Mouse (Mus musculus) cortical plate, adult 2 months (tissue): Measurements from ENCODE around the gene Cyth1. TPM values are rescaled to one million over a fixed set of nuclear protein-coding genes. Genes with fewer than 3 reads are reported as not detected.

ENCODE experiments used
- H3K27ac ChIP-seq: fragments of 200-500 bp; 2 replicates; pipeline ENCODE4 v1.5.1; 2012; ENCODE audit warnings: low read length, control low read depth, inconsistent platforms; ENCODE audit not compliant: insufficient read depth
- H3K4me1 ChIP-seq: fragments of 200-500 bp; 2 replicates; pipeline ENCODE4 v1.6.1; 2011; ENCODE audit warnings: low read length; ENCODE audit not compliant: control insufficient read depth, insufficient read depth
- H3K4me3 ChIP-seq: fragments of 200-500 bp; 2 replicates; pipeline ENCODE4 v1.5.1; 2011; ENCODE audit warnings: mild to moderate bottlenecking, low read length, control low read depth; ENCODE audit not compliant: insufficient read depth
- CTCF ChIP-seq: fragments of 200-500 bp; IDR thresholded peaks from 2 replicates; pipeline ENCODE4 v1.5.1; 2011; ENCODE audit warnings: mild to moderate bottlenecking, control low read depth, low read length; ENCODE audit not compliant: insufficient read depth; ENCODE audit errors: extremely low read depth
- POLR2A ChIP-seq: fragments of 200-500 bp; IDR thresholded peaks from 2 replicates; pipeline ENCODE4 v1.6.1; 2011; ENCODE audit warnings: mild to moderate bottlenecking, low read length, control low read depth; ENCODE audit not compliant: insufficient read depth; ENCODE audit errors: extremely low read depth
- polyA plus RNA-seq: library from polyadenylated mRNA; depleted of rRNA; stranded (reverse); fragments of >200 nt; gene quantifications from 2 replicates; pipeline ENCODE4 v1.2.3, GENCODE M21; 2012

The Cyth1 gene
- polyA plus RNA-seq, 1 experiment: 69.2 TPM

DNA sequence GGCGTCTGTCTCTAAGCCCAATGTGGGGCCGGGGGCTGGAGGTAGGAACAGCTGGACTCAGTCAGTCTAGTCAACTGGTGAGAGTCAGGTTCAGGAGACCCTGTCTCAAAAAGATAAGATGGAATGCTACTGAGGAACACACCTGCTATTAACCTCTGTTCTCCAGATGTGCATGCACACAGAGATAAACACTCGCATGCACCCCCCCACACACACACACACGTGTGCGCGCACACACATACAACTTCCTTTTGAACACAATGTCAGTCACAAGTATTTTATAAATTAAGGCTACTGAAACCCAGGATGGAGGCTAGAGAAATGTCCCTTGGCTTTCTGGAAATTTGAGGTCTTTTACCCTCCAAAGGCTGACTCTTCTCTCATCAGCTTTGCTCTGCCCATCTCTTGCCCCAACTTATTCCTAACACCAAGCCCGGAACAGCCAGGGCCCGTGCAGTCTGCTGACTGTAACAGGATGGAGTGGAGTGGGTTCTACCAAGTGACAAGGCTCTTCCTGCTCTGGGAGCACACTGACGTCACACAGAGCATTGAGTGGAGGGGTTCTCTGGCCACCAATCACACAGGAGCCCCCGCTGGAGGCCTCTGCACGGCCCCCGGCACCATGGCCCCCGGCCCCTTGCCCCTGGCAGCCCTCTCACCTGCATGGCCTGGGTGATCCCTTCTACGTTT, 134.7 kb downstream of the Cyth1 start:
- Histone ChIP-seq H3K4me3 (no peak overlapping the region), H3K4me1 (no peaks in the 10 kb centered on the region), H3K27ac (no peak overlapping the region)
- no peak for TF ChIP-seq POLR2A
- no peak for TF ChIP-seq CTCF

DNA sequence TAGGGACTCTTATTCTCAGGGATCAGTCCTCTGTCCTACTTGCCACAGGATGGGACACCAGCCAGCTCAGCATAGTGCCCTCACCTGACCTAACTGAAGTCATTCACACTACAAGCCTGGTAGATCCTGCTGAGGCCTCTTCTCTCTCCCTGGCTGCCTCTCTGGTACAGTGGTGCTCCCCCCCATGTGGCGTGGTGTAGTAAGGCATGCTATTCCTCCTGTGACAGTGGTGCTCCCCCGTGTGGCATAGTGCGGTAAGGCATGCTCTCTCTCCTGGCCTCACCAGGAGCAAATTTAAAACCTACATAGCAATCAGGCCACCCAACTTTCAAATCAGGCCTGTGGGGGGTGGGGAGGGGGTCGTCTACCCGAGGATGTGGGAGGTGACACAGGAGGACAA, 144.4 kb downstream of the Cyth1 start:
- Histone ChIP-seq H3K4me1 (no peaks in the 10 kb centered on the region), H3K4me3 (no peak overlapping the region), H3K27ac (no peak overlapping the region)
- TF ChIP-seq CTCF: peak; percentile 100
- TF ChIP-seq POLR2A: no peak

GRCm38 (mm10) chr11:118103383-118103782, 145.0 kb downstream of the Cyth1 start:
- TF ChIP-seq POLR2A (no peak), CTCF (no peak)
- Histone ChIP-seq H3K27ac (no peak overlapping the region), H3K4me3 (no peak overlapping the region), H3K4me1 (no peaks in the 10 kb centered on the region)

- no peak overlapping the region for H3K27ac ChIP-seq
- no peak for TF ChIP-seq POLR2A
- peak; percentile 100 for TF ChIP-seq CTCF
- H3K4me3 ChIP-seq: no peak overlapping the region
- no peaks in the 10 kb centered on the region for H3K4me1 ChIP-seq
Measured at GRCm38 (mm10) chr11:118102838-118103237, 145.6 kb downstream of the Cyth1 start.

DNA sequence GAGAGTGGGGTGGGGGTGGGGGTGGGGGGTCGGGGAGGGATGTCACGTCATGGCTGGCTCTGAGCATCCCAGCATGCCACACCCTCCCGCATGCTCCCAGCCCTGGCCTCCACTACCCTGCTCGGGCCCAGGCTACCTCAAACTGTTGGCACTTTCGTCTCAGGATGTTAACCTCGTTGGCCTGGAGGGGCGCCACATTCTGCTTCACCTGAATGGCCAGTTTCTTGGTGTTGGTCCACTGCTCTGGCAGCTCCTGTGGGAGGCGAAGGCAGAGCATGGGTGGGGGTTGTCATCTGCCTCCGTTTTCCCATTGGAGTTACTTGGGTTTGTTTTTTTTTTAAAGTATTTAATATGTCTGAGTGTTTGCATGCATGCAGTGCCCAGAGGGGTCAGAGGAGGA, 147.3 kb downstream of the Cyth1 start:
- no peak for TF ChIP-seq POLR2A
- no peak for TF ChIP-seq CTCF

GRCm38 (mm10) chr11:118096736-118097135, 151.7 kb downstream of the Cyth1 start:
- TF ChIP-seq CTCF (no peak), POLR2A (no peak)
- no peaks in the 10 kb centered on the region for H3K4me1 ChIP-seq

More for the DNA sequence above, 147.3 kb downstream of the Cyth1 start:
- no peaks in the 10 kb centered on the region for H3K4me1 ChIP-seq
- no peak overlapping the region for H3K4me3 ChIP-seq
- no peak overlapping the region for H3K27ac ChIP-seq

DNA sequence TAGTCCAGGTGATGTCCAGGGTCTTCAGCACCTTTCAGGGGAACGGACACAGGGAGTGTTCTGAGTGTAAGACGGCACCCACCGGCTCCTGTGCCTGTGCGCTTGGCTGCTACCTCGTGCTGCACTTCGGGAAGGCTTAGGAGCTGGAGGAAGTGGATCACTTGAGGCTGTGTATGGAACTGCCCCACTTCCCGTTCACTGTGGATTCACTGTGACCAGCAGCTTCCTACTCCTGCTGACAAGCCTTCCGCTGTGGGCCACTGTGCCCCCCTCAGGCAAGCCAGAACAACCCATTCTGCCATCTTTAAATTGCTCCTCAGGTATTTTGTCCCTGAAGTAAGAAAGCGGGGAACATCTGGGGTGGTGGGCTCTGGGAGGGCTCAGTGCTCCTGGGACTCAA, 153.4 kb downstream of the Cyth1 start:
- TF ChIP-seq POLR2A (no peak), CTCF (no peak)
- H3K27ac ChIP-seq: no peak overlapping the region
- H3K4me1 ChIP-seq: no peaks in the 10 kb centered on the region
- no peak overlapping the region for H3K4me3 ChIP-seq

More at GRCm38 (mm10) chr11:118096736-118097135, 151.7 kb downstream of the Cyth1 start:
- no peak overlapping the region for H3K27ac ChIP-seq
- H3K4me3 ChIP-seq: no peak overlapping the region

DNA sequence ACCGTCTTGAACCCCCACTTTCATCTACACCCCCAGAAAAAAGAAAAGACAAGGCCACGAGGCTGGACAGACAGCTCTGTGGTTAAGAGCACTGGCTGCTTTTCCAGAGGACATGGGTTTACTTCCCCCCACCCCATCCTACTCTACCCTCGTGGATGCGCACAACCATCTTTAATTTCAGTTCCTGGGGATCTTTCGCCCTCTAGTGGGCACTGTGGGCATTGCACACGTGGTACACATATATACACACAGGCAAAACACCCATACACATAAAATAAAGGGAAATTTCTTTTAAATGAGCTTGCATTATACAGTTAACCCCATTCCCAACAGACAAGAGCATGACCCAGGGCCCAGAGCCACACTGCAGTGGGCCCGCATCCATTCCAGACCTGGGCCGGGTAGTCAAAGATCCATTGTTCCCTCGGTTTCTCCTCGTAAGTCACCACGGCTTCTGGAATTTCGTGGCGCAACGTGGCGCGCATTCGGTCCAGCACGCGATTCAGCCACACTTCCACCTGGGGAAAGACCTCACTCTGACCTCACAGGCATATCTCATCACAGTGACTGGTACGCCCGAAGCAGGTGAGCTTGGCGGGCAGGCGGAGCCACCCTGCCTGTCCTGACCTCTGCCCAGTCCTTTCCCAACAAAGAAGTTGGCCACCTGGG, 157.3 kb downstream of the Cyth1 start:
- TF ChIP-seq CTCF (peak; percentile 22; the same call in 1 of the 2 replicates), POLR2A (no peak)
- Histone ChIP-seq H3K4me3 (no peak overlapping the region), H3K27ac (no peak overlapping the region), H3K4me1 (no peaks in the 10 kb centered on the region)

- Histone ChIP-seq H3K4me1 (no peaks in the 10 kb centered on the region), H3K27ac (no peak overlapping the region), H3K4me3 (no peak overlapping the region)
- TF ChIP-seq CTCF (no peak), POLR2A (no peak)
Measured at GRCm38 (mm10) chr11:118088896-118089295, 159.5 kb downstream of the Cyth1 start.

GRCm38 (mm10) chr11:118085961-118086360, 162.4 kb downstream of the Cyth1 start:
- no peak for TF ChIP-seq CTCF
- no peak for TF ChIP-seq POLR2A
- H3K4me1 ChIP-seq: no peaks in the 10 kb centered on the region
- no peak overlapping the region for H3K27ac ChIP-seq
- no peak overlapping the region for H3K4me3 ChIP-seq
